Mouse (Mus musculus): ENCODE data around the gene Ss18l1.
A peak's percentile ranks its signal among the peaks of the same experiment; 100 is the strongest.

Ss18l1 gene

DNA sequence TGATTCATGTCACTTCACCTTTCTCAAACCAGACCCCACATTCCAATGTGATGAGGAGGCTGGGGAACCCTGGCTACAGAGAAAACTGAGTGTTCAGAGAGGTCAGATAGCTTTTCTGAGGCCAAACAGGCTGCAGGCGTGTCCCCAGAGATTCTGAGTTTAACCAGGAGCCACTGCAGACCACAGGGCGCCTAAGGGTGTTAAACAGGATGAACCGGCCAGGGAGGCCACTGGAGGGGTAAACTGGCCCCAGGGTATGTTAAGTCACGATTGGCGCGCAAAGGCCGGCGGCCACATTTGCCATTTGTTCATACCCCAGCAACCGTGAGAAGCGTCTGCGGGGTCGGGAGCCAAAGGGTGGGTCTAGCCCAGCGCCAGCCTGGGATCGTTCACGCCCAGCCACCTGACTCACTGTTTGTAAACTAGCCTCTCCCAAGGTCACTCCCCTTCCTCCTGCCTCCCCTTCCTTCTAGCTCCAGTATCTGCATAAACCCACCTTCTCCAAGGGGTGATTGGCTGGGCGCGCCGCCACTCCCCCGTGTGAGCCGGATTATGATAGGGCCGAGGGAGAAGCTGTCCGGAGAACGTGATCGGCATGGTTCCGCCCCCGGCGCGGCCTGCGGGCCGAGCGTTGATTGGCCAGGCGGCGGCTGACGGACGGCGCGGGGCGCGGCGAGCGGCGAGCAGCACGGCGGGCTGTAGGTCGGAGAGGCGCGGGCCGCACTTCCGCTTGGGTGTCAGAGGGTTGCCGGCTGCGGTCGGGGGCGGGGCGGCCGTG is 76.5 kb downstream of the Ss18l1 start, which contains the start of gene Osbpl2:
Gene Osbpl2 (plus strand): TSS at position 646 of the 778 bp plus-strand sequence.
- DNase-seq (ENCODE audit: low spot score in 2 of 2): peak; percentile 100

All from right cerebral cortex, postnatal 10 days (tissue).